Mouse (Mus musculus) thymus, adult 2 months (tissue): ENCODE measurements around the gene Fam3a.

Experiments used
- CTCF ChIP-seq: fragments of 200-500 bp; IDR thresholded peaks from 2 replicates; pipeline ENCODE4 v1.5.1; 2012; ENCODE audit warnings: mild to moderate bottlenecking, control low read depth, low read length, moderate library complexity, borderline replicate concordance; ENCODE audit not compliant: control insufficient read depth, poor library complexity, insufficient read depth; ENCODE audit errors: extremely low read depth
- POLR2A ChIP-seq: fragments of 200-500 bp; IDR thresholded peaks from 2 replicates; pipeline ENCODE4 v1.6.1; 2012; ENCODE audit warnings: mild to moderate bottlenecking, low read length, control low read depth, moderate library complexity; ENCODE audit not compliant: control insufficient read depth, poor library complexity, insufficient read depth; ENCODE audit errors: extremely low read depth

- no peak for TF ChIP-seq CTCF
- no peak for TF ChIP-seq POLR2A
Observed at GRCm38 (mm10) chrX:74384451-74384850, 8.6 kb downstream of the Fam3a start.
